Mouse (Mus musculus): ENCODE data around the gene Anxa6. TPM values are rescaled to one million over a fixed set of nuclear protein-coding genes. Genes with fewer than 3 reads are reported as not detected.
A peak's percentile ranks its signal among the peaks of the same experiment; 100 is the strongest.

Anxa6 gene
- polyA plus RNA-seq, 1 experiment from 2014 or later: 333 TPM

GRCm38 (mm10) chr11:55031991-55032280 is 1.3 kb downstream of the Anxa6 start:
- H3K27me3 ChIP-seq: no peaks in the 10 kb centered on the region
- ATAC-seq (no peak), DNase-seq (ENCODE audit: low read depth, low spot score) (no peak)
- ChIA-PET POLR2A (interaction anchor here (0.9 kb wide), 1 partner anchor 9 kb away, joined by 5 read pairs; no protein-coding TSS in a partner anchor), CTCF (interaction anchor here (1.2 kb wide), 1 partner anchor 15 kb away, joined by 3 read pairs; no protein-coding TSS in a partner anchor)
- in situ Hi-C loops (cut with MboI; ENCODE audit: low pct_unique_long_range_greater_than_20kb): no loop called here
- no peak for TF ChIP-seq CTCF (IDR thresholded peaks at IDR 0.05)

GRCm38 (mm10) chr11:55031211-55031990 is 1.8 kb downstream of the Anxa6 start:
- CTCF ChIA-PET: interaction anchor here (1.1 to 1.2 kb wide), 2 partner anchors 16 to 17 kb away, joined by 3 read pairs; no protein-coding TSS in a partner anchor
- in situ Hi-C loops (cut with MboI; ENCODE audit: low pct_unique_long_range_greater_than_20kb): no loop called here
- DNase-seq (ENCODE audit: low read depth, low spot score) (no peak), ATAC-seq (no peak)
- TF ChIP-seq CTCF (IDR thresholded peaks at IDR 0.05): no peak
- POLR2A ChIA-PET: interaction anchor here (0.9 to 1.0 kb wide), 3 partner anchors 9 to 55 kb away, joined by 3 to 5 read pairs (median 4); no protein-coding TSS in a partner anchor
- no peaks in the 10 kb centered on the region for H3K27me3 ChIP-seq

- ATAC-seq (no peak), DNase-seq (ENCODE audit: low read depth, low spot score) (no peak)
- ChIA-PET CTCF (interaction anchor here (1.4 to 2.0 kb wide), 3 partner anchors 16 to 59 kb away, joined by 3 to 7 read pairs (median 3); no protein-coding TSS in a partner anchor), POLR2A (interaction anchor here (0.6 to 1.1 kb wide), 5 partner anchors 8 to 160 kb away, joined by 3 to 9 read pairs (median 4); no protein-coding TSS in a partner anchor)
- in situ Hi-C loops (cut with MboI; ENCODE audit: low pct_unique_long_range_greater_than_20kb): no loop called here
- H3K27me3 ChIP-seq: no peaks in the 10 kb centered on the region
- no peak for TF ChIP-seq CTCF (IDR thresholded peaks at IDR 0.05)
These were observed 4.7 kb downstream of the Anxa6 start for GRCm38 (mm10) chr11:55028509-55028908.

GRCm38 (mm10) chr11:55027204-55027855 is 5.9 kb downstream of the Anxa6 start:
- ChIA-PET POLR2A (interaction anchor here (0.7 to 0.9 kb wide), 3 partner anchors 12 to 107 kb away, joined by 3 read pairs; no protein-coding TSS in a partner anchor), CTCF (interaction anchor here (1.1 to 1.5 kb wide), 4 partner anchors 8 to 60 kb away, joined by 3 to 4 read pairs (median 3); no protein-coding TSS in a partner anchor)
- in situ Hi-C loops (cut with MboI; ENCODE audit: low pct_unique_long_range_greater_than_20kb): no loop called here
- DNase-seq (ENCODE audit: low read depth, low spot score) (no peak), ATAC-seq (peak; percentile 38)
- H3K27me3 ChIP-seq: no peaks in the 10 kb centered on the region
- TF ChIP-seq CTCF (IDR thresholded peaks at IDR 0.05): no peak

GRCm38 (mm10) chr11:55025896-55026295 is 7.3 kb downstream of the Anxa6 start:
- ATAC-seq (no peak), DNase-seq (ENCODE audit: low read depth, low spot score) (no peak)
- CTCF ChIA-PET: no interaction called here
- in situ Hi-C loops (cut with MboI; ENCODE audit: low pct_unique_long_range_greater_than_20kb): no loop called here
- TF ChIP-seq CTCF (IDR thresholded peaks at IDR 0.05): no peak
- POLR2A ChIA-PET: no interaction called here
- no peaks in the 10 kb centered on the region for H3K27me3 ChIP-seq

- CTCF ChIA-PET: no interaction called here
- no peak for ATAC-seq
- in situ Hi-C loops (cut with MboI; ENCODE audit: low pct_unique_long_range_greater_than_20kb): no loop called here
- no peak for TF ChIP-seq CTCF (IDR thresholded peaks at IDR 0.05)
- H3K27me3 ChIP-seq: no peaks in the 10 kb centered on the region
- POLR2A ChIA-PET: interaction anchor here (1.2 kb wide), 1 partner anchor 10 kb away, joined by 4 read pairs; no protein-coding TSS in a partner anchor
- no peak for DNase-seq (ENCODE audit: low read depth, low spot score)
These were observed 9.7 kb downstream of the Anxa6 start for GRCm38 (mm10) chr11:55023583-55023982.

GRCm38 (mm10) chr11:55023049-55023564 is 10.1 kb downstream of the Anxa6 start:
- H3K27me3 ChIP-seq: no peaks in the 10 kb centered on the region
- no peak for DNase-seq (ENCODE audit: low read depth, low spot score)
- ChIA-PET POLR2A (interaction anchor here (1.2 to 1.3 kb wide), 3 partner anchors 9 to 126 kb away, joined by 3 to 5 read pairs (median 4); no protein-coding TSS in a partner anchor), CTCF (interaction anchor here (0.8 to 1.4 kb wide), 3 partner anchors 10 to 58 kb away, joined by 3 read pairs; no protein-coding TSS in a partner anchor)
- TF ChIP-seq CTCF (IDR thresholded peaks at IDR 0.05): no peak
- in situ Hi-C loops (cut with MboI; ENCODE audit: low pct_unique_long_range_greater_than_20kb): no loop called here
- no peak for ATAC-seq

GRCm38 (mm10) chr11:55022508-55022907 is 10.7 kb downstream of the Anxa6 start:
- POLR2A ChIA-PET: interaction anchor here (1.2 to 1.3 kb wide), 3 partner anchors 9 to 125 kb away, joined by 3 to 5 read pairs (median 4); no protein-coding TSS in a partner anchor

GRCm38 (mm10) chr11:55021859-55022258 is 11.4 kb downstream of the Anxa6 start:
- ChIA-PET CTCF (interaction anchor here (1.4 kb wide), 1 partner anchor 59 kb away, joined by 3 read pairs; no protein-coding TSS in a partner anchor), POLR2A (interaction anchor here (1.2 to 1.3 kb wide), 2 partner anchors 10 to 125 kb away, joined by 3 to 5 read pairs; no protein-coding TSS in a partner anchor)
- in situ Hi-C loops (cut with MboI; ENCODE audit: low pct_unique_long_range_greater_than_20kb): no loop called here
- no peak for DNase-seq (ENCODE audit: low read depth, low spot score)
- TF ChIP-seq CTCF (IDR thresholded peaks at IDR 0.05): no peak
- no peak for ATAC-seq
- H3K27me3 ChIP-seq: no peaks in the 10 kb centered on the region

More at GRCm38 (mm10) chr11:55022508-55022907, 10.7 kb downstream of the Anxa6 start:
- no peak for ATAC-seq
- DNase-seq (ENCODE audit: low read depth, low spot score): no peak
- TF ChIP-seq CTCF (IDR thresholded peaks at IDR 0.05): no peak
- in situ Hi-C loops (cut with MboI; ENCODE audit: low pct_unique_long_range_greater_than_20kb): no loop called here
- CTCF ChIA-PET: interaction anchor here (0.8 to 1.4 kb wide), 3 partner anchors 10 to 58 kb away, joined by 3 read pairs; no protein-coding TSS in a partner anchor
- no peaks in the 10 kb centered on the region for H3K27me3 ChIP-seq

- CTCF ChIA-PET: interaction anchor here (1.4 kb wide), 1 partner anchor 59 kb away, joined by 3 read pairs; no protein-coding TSS in a partner anchor
- no peak for DNase-seq (ENCODE audit: low read depth, low spot score)
- in situ Hi-C loops (cut with MboI; ENCODE audit: low pct_unique_long_range_greater_than_20kb): no loop called here
- H3K27me3 ChIP-seq: no peaks in the 10 kb centered on the region
- no peak for ATAC-seq
- POLR2A ChIA-PET: no interaction called here
- no peak for TF ChIP-seq CTCF (IDR thresholded peaks at IDR 0.05)
These were observed 11.8 kb downstream of the Anxa6 start for GRCm38 (mm10) chr11:55021458-55021857.

Data from Patski (cell line).